Mouse (Mus musculus): ENCODE measurements around the gene Dnah3. TPM values are rescaled to one million over a fixed set of nuclear protein-coding genes. Genes with fewer than 3 reads are reported as not detected.

Gene Dnah3
- under 1 TPM; 0.05 to 0.45 TPM for total RNA-seq (2021)

DNA sequence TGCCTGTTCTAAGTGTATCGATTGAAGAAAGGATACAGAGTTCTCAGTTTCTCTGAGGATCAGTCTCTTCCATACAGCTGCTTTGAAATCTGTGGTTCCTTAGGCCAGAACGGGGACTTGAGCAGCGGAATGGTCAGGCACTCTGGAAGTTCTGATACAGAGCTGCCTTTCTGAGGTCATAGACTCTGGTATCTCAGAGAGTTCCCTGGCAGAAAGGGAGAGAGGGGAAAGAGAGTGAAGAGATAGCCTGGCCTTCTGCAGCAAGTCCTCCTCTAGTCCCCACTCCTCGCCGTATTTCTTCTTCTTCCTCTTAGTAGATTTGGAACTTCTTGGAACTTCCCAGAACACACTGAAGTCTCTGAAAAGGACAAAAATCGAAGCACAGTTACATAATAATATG lies at the start of gene Dnah3:
TSS of gene Dnah3 (minus strand) at position 101 of the 400 bp plus-strand sequence.
- no peak for DNase-seq (ENCODE audit: extremely low spot score in 1 of 2, low spot score in 1 of 2)

- DNase-seq (ENCODE audit: extremely low spot score in 1 of 2, low spot score in 1 of 2), result no peak
Observed at GRCm38 (mm10) chr7:120142743-120143142, 47.7 kb upstream of the Dnah3 start.

- DNase-seq (ENCODE audit: extremely low spot score in 1 of 2, low spot score in 1 of 2), result no peak
Observed at GRCm38 (mm10) chr7:120128951-120129350, 33.9 kb upstream of the Dnah3 start.

GRCm38 (mm10) chr7:120127686-120128059 lies 32.6 kb upstream of the Dnah3 start:
- no peak for DNase-seq (ENCODE audit: extremely low spot score in 1 of 2, low spot score in 1 of 2)

DNA sequence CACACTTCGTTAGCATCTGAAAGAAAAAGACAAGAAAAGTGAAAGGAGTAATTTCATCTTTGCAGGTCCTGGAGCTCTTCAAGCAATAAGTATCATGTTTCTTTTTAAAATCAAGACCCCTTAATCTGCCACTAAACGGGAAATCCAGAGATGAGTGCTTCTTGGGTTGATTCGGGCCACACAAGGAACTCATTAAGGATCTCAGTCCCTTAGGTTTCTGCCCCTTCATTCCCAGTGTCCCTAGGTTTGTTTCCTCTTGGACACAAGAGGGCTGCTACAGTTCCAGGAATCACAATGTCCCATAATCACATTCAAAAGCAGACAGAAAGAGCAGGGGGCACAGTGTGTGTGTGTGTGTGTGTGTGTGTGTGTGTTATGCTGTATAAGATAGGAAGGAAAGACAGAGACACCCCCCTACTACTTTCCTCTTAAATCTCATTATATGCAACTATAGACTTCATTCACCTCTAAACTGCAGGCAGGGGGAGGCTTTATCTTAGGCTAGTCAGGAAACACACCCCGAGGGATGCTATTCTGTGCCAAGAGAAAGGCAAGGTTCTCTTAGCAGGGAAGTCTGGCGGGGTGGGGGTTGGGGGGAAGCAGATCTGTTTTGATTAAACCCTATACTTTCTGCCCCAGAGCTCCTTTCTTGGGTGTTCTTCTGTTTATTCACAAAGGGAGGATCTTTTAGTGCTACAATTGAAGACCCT lies 32.1 kb upstream of the Dnah3 start:
- no peak for DNase-seq (ENCODE audit: extremely low spot score in 1 of 2, low spot score in 1 of 2)

- peak; percentile 60 to 75 for DNase-seq (ENCODE audit: extremely low spot score in 1 of 2, low spot score in 1 of 2)
Observed at GRCm38 (mm10) chr7:120124844-120125243, 29.8 kb upstream of the Dnah3 start.

GRCm38 (mm10) chr7:120123776-120124175 lies 28.7 kb upstream of the Dnah3 start:
- DNase-seq (ENCODE audit: extremely low spot score in 1 of 2, low spot score in 1 of 2), result no peak

GRCm38 (mm10) chr7:120117529-120117928 lies 22.4 kb upstream of the Dnah3 start:
- DNase-seq (ENCODE audit: extremely low spot score in 1 of 2, low spot score in 1 of 2), result no peak

DNA sequence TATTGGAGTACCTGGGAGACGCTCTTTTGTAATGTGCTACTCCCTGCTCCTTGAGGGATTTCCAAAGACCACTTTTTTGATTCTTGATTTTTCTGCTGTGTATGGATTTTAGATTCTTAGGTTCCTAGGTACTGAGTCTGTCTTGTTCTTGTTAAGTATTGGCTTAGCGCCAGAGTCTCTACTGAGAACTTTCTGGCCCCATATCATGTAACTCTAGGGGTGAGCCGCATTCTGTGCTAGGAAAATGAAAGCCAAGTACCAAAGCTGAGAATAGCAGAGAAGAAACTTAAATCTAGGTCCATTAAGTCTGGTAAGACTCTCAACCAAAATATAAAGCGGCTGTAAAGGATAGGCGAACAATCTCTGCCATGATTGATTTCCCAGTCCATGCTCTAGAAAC lies 21.9 kb upstream of the Dnah3 start:
- DNase-seq (ENCODE audit: extremely low spot score in 1 of 2, low spot score in 1 of 2), result no peak

- no peak for DNase-seq (ENCODE audit: extremely low spot score in 1 of 2, low spot score in 1 of 2)
Observed at GRCm38 (mm10) chr7:120109676-120110075, 14.6 kb upstream of the Dnah3 start.

DNA sequence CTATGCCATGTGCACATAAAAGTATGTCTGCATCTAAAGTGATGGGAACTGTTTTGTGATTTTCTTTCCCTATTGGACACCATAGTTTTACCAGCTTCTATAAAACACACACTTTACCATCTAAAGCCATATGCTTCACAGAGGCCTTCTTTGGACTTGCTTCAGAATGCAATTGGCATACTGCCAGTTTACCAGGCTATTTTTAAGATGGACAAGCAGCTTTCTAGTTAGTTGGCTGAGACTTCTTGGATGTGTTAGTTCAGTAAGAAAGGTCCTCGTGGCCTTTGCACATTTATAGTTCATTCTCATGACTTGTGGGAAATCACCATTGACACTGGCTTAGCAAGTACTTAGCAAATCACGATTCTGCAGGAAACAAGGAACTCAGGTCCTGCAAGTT lies 11.3 kb upstream of the Dnah3 start:
- DNase-seq (ENCODE audit: extremely low spot score in 1 of 2, low spot score in 1 of 2), result no peak

DNA sequence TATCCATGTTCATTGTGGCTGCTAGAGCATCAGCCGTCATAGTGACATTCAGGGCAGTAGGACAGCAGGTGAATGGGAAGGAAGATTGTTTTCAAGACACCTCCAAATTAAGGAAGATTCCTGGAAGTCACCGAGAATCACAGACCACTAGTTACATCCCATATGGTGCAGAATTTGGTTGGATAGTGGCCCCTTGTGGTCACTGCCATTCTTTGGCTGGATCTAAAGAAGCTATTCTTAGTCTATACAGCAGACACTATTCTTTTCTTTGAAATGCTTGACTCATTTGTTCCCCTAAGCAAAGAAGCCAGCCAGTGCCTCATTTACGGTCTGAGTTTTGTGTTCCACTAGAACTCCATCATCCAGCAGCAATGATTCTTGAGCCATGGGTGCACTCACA lies 9.9 kb upstream of the Dnah3 start:
- DNase-seq (ENCODE audit: extremely low spot score in 1 of 2, low spot score in 1 of 2), result no peak

GRCm38 (mm10) chr7:120103019-120103567 lies 8.0 kb upstream of the Dnah3 start:
- DNase-seq (ENCODE audit: extremely low spot score in 1 of 2, low spot score in 1 of 2), result no peak

DNA sequence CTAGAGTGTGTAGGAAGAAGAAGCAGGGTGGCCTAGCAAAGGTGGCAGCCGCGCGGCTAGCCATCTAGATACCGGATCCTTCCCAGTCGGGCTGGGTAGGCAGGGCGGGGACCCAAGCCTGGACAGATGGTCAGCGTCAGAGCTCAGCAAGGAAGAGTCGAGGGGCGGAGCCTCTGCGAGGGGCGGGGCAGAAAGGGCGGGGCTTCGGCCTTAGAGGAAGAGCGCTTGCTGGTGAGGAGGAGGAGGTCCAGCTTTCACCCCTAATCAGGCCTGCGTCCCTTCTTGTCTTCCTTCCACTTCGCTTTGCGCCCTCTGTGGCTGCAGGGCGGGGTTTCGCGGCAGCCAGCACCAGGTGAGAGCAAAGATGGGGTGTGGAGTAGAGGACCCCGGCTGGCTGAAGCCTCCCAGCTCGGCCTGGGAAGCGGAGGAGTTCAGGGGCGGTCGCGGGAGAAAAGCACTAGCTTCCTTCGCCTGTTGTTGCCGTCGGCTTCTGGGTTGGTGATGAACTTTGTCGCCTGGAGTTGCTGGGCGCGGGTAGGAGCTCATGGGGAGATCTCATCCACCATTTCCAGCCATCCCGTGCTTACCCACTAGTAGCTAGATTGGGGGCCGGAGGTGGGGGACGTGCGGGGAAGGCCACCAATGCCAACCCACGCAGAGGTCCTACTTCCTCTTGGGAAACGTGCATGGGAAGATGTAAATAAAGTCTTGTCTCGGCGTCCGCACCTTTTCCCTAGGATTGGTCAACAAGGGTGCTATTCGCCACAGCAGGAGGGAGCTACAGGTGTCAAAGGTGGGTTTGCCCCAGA lies 7.3 kb upstream of the Dnah3 start, which contains the start of gene Tmem159:
TSS of gene Tmem159 (plus strand) at position 190 of the 809 bp plus-strand sequence.
- DNase-seq (ENCODE audit: extremely low spot score in 1 of 2, low spot score in 1 of 2), result peak; percentile 45 to 52

DNA sequence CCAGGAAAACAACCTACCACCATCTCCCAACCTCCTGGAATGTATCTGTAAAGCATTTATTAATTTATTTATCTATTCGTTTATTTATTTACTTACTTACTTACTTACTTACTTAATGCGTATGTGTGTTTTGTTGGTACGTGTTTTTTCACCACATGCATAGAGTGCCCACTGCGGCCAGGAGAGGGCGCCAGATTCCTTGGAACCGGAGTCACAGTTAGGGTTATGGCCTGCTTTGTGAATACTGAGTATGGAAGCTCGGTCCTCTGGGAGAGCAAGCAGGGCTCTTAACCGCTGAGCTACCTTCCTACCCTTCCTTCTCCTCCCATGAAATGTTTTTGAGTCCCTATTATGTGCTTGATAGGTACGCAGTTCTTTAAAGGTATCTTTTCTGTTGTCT lies 3.3 kb upstream of the Dnah3 start:
- peak; percentile 33 to 81 for DNase-seq (ENCODE audit: extremely low spot score in 1 of 2, low spot score in 1 of 2)

DNA sequence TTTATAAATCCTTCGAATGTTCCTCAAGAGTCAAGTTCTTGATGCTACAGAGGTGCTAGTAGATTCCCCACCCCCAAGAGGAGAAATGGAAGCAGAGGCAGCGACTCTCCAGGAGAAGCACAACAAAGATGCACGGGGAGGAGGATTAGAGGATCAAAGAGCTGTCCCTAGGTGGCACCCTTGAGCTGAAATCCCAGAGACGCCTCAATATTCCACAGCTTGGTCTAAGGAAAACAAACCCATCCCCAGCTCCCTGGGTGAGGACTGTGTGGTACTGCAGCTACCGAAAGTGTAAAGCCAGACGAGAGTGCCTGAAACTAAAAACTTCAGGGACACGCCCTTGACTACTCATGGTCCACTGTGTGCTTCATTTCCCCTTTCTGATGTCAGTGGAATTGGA lies 2.8 kb upstream of the Dnah3 start:
- DNase-seq (ENCODE audit: extremely low spot score in 1 of 2, low spot score in 1 of 2), result peak; percentile 17 to 73

- DNase-seq (ENCODE audit: extremely low spot score in 1 of 2, low spot score in 1 of 2), result no peak
Observed at GRCm38 (mm10) chr7:120094216-120094615, 864 bp downstream of the Dnah3 start.

DNA sequence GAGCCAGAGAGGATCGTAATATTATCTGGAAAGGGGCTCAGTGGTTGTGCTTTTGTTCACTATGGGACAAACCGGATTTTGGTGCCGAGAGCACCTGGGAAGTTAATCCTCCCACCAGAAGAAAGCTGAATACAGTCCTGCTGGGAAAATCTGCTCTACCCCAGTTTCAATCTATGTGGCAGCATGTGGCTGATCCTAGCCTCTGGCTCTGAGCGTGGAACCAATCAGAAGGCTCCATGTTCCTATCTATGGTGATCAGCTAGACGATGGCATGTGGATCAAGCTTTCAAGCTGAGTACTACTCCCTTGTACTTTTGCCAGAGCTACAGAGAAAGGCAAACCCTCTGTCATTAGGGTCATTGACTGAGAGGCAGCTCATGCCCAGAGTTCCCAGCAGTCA lies 2.0 kb downstream of the Dnah3 start:
- no peak for DNase-seq (ENCODE audit: extremely low spot score in 1 of 2, low spot score in 1 of 2)

GRCm38 (mm10) chr7:120080177-120080576 lies 14.9 kb downstream of the Dnah3 start:
- no peak for DNase-seq (ENCODE audit: extremely low spot score in 1 of 2, low spot score in 1 of 2)

GRCm38 (mm10) chr7:120069164-120069563 lies 25.9 kb downstream of the Dnah3 start:
- no peak for DNase-seq (ENCODE audit: extremely low spot score in 1 of 2, low spot score in 1 of 2)

DNA sequence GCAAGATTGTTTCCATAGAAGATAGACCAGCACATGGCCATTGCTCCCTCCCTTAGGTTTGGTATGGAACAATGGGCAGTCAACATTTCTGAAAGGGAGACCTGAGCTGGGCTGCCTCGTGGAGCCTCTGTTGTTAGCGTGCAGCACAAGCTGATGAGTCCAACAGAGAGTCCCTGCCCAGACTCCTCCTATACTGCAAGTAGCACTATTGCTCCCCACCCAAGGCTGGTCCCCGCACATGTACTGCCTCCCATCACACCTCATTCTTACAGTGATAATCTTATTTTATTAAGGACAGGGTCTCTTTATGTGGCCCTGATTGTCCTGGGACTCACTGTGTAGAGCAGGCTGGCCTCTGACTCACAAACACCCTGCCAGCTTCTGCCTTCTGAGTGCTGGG lies 27.0 kb downstream of the Dnah3 start:
- no peak for DNase-seq (ENCODE audit: extremely low spot score in 1 of 2, low spot score in 1 of 2)
